Mouse (Mus musculus): ENCODE measurements around the gene Egf.

- TF ChIP-seq FLI1 (IDR thresholded peaks at IDR 0.05; ENCODE audit: low read length), result no peak
- TF ChIP-seq GATA1 (IDR thresholded peaks at IDR 0.05; ENCODE audit: borderline replicate concordance, low read length), result no peak
Measured at GRCm38 (mm10) chr3:129633518-129633917, 121.6 kb downstream of the Egf start.

Measured in megakaryocyte, embryonic 14.5 days (primary cell).